Mouse (Mus musculus) embryonic facial prominence, embryonic 15.5 days (tissue): Measurements from ENCODE around the gene Uqcc3. TPM values are rescaled to one million over a fixed set of nuclear protein-coding genes. Genes with fewer than 3 reads are reported as not detected.
"Not testable (repeated sequence)": the region's sequence is repeated elsewhere in the genome, so short reads cannot be mapped to it uniquely, and the experiment has no call there.

Experiments
- ATAC-seq: fragments of 200-750 bp; cut with Nextera tagmentation; 2 replicates; pipeline ENCODE4 v1.8.0; 2017; ENCODE audit warnings: low read depth, moderate TSS enrichment; ENCODE audit not compliant: insufficient number of reproducible peaks, low FRiP score, low TSS enrichment
- H3K27ac ChIP-seq: fragments of 300-500 bp; sonication (generic); replicated peaks from 2 replicates; pipeline ENCODE4 v1.5.1; 2015; ENCODE audit warnings: mild to moderate bottlenecking, inconsistent platforms
- H3K27me3 ChIP-seq: fragments of 300-500 bp; sonication (generic); 2 replicates; pipeline ENCODE4 v1.6.1; 2015; ENCODE audit warnings: inconsistent platforms
- H3K36me3 ChIP-seq: fragments of 300-500 bp; sonication (generic); 2 replicates; pipeline ENCODE4 v1.6.1; 2015; ENCODE audit warnings: mild to moderate bottlenecking, inconsistent platforms
- H3K4me1 ChIP-seq: fragments of 300-500 bp; sonication (generic); 2 replicates; pipeline ENCODE4 v1.6.1; 2015; ENCODE audit warnings: inconsistent platforms
- H3K4me2 ChIP-seq: fragments of 300-500 bp; sonication (generic); replicated peaks from 2 replicates; pipeline ENCODE4 v1.6.1; 2015; ENCODE audit warnings: mild to moderate bottlenecking, inconsistent platforms
- H3K4me3 ChIP-seq: fragments of 300-500 bp; sonication (generic); replicated peaks from 2 replicates; pipeline ENCODE4 v1.5.1; 2015; ENCODE audit warnings: mild to moderate bottlenecking, inconsistent platforms
- H3K9ac ChIP-seq: fragments of 300-500 bp; sonication (generic); 2 replicates; pipeline ENCODE4 v1.6.1; 2015; ENCODE audit warnings: inconsistent platforms
- H3K9me3 ChIP-seq: fragments of 300-500 bp; sonication (generic); replicated peaks from 2 replicates; pipeline ENCODE4 v1.6.1; 2016; ENCODE audit warnings: inconsistent platforms
- WGBS: fragments of 180-500 bp; shearing (Covaris S2); methylation state at CpG from one replicate; pipeline ENCODE4 v1.1.7; 2015; 5-methylcytosine and 5-hydroxymethylcytosine counted together
- polyA plus RNA-seq: library from polyadenylated mRNA; unstranded; fragments of >200 nt; fragmentation: Nextera tagmentation; extraction: Ambion mirVana; gene quantifications from 2 replicates; pipeline ENCODE4 v1.2.1, GENCODE M21; 2015

Gene Uqcc3
- polyA plus RNA-seq, 1 experiment from 2014 or later, result 65.1 TPM

DNA sequence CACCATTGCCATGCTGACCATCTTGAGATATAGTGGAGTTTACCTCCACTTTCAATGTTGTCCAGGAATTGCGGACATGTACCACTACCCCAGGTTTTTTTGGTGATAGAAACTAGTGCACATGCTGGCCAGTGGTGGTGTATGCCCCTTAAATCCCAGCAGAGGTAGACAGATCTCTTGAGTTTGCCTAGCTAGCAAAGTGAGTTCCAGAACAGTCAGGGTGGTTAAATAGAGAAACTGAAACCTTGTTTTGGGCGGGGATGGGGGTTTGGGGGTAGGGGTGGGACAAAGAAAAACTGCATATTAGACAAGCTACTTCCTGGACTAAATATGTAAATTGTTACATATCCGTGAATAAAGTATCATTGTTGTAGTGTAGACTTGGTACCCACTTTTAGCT lies 38.3 kb upstream of the Uqcc3 start:
- Histone ChIP-seq H3K4me2 (no peak overlapping the region), H3K27ac (no peak overlapping the region), H3K4me3 (no peak overlapping the region), H3K27me3 (no peaks in the 10 kb centered on the region), H3K9me3 (no peaks in the 10 kb centered on the region), H3K9ac (no peak overlapping the region), H3K36me3 (peaks cover 34% of the 10 kb centered on the region), H3K4me1 (peaks cover 20% of the 10 kb centered on the region)
- 89% methylated on average over 3 of the region's 3 CpGs for WGBS
- no peak for ATAC-seq

DNA sequence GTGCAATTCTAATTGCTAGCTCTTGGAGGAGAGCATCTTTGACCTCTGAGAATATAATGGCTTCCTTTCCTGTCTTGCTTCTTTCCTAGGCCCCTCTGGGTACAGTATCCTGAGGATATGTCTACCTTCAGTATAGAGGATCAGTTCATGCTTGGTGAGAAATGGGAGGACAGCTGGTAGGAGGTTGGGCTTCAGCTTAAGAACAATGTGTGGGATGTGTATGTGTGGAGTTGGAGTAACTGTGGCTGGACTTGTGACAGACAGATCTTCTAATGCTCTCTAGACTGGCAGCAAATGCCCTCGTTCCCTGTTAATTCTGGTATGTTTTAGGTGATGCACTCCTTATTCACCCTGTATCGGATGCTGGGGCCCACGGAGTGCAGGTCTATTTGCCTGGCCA lies 33.5 kb upstream of the Uqcc3 start:
- Histone ChIP-seq H3K4me3 (no peak overlapping the region), H3K9me3 (no peaks in the 10 kb centered on the region), H3K4me1 (no peaks in the 10 kb centered on the region), H3K36me3 (peaks cover 80% of the 10 kb centered on the region), H3K27ac (no peak overlapping the region), H3K27me3 (no peaks in the 10 kb centered on the region), H3K4me2 (no peak overlapping the region), H3K9ac (no peak overlapping the region)
- no peak for ATAC-seq
- WGBS, result 92% methylated on average over 3 of the region's 3 CpGs

DNA sequence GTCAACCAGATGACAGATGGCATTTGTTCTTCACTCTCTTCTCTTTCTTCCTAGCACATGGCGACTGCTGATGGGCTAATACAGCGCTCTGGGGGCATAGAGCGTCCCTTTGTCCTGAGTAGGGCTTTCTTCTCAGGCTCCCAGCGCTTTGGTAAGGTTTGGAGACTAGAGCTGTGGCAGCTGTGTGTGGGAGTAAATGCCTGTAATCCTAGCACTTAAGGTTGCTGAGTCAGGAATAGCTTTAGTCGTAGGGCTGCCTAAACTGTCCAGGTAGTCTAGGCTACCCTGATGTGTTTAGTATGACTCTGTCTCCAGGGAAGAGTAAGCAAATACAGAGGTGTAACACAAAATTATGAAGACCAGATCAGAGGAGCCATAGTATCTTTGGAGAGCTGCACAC lies 31.1 kb upstream of the Uqcc3 start:
- Histone ChIP-seq H3K4me1 (no peaks in the 10 kb centered on the region), H3K27me3 (no peaks in the 10 kb centered on the region), H3K36me3 (peaks cover 100% of the 10 kb centered on the region), H3K9me3 (no peaks in the 10 kb centered on the region), H3K4me2 (no peak overlapping the region), H3K9ac (no peak overlapping the region), H3K4me3 (no peak overlapping the region), H3K27ac (no peak overlapping the region)
- ATAC-seq, result no peak
- 93% methylated on average over 5 of the region's 5 CpGs for WGBS

DNA sequence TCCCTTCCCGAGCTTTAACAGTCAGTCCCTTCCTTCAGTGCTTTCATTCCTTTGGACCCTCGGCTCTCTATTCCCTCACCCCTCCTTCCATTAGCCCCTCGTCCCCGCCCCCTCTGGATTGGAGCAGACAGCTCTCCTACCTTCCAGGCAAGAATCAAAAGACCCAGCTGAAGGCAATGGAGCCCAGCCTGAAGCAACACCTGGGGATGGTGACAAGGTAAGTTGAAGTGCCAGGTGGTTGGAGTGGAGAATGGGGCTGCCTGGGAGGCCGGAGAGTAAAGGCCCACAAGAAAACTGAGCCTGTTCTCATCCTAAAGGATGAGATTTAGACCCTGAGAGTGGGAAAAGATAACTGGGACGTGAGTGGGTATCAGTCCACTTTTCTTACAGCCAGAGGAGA lies 27.8 kb upstream of the Uqcc3 start:
- H3K9ac ChIP-seq, result no peak overlapping the region
- no peak for ATAC-seq
- 89% methylated on average over 6 of the region's 6 CpGs for WGBS

DNA sequence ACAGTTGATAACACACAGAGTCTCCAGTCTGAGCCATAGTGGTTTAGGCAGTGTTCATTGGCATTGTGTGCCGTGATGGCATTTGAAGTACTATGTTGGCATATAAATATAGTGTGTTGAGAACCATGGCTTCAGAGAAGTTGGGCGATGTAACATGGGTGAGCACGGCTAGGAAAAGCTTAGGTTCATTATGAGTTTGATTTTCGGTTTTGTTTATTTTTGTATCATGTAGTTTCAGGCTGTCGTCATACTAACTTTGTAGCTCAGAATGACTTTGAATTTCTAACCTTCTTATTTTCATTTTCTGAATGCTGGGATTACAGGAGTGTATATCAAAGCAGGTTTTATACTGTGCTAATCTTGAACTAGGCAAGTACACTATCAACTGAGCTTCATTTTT lies 22.7 kb upstream of the Uqcc3 start:
- no peaks in the 10 kb centered on the region for H3K27me3 ChIP-seq
- H3K4me2 ChIP-seq, result no peak overlapping the region
- H3K9ac ChIP-seq, result no peak overlapping the region
- ATAC-seq, result no peak
- H3K9me3 ChIP-seq, result no peaks in the 10 kb centered on the region
- peaks cover 10% of the 10 kb centered on the region for H3K4me1 ChIP-seq
- WGBS, result 90% methylated on average over 5 of the region's 5 CpGs
- H3K4me3 ChIP-seq, result no peak overlapping the region
- peaks cover 63% of the 10 kb centered on the region for H3K36me3 ChIP-seq
- no peak overlapping the region for H3K27ac ChIP-seq

More for the DNA sequence above, 27.8 kb upstream of the Uqcc3 start:
- Histone ChIP-seq H3K9me3 (no peaks in the 10 kb centered on the region), H3K36me3 (peaks cover 94% of the 10 kb centered on the region), H3K27ac (no peak overlapping the region), H3K27me3 (no peaks in the 10 kb centered on the region), H3K4me3 (no peak overlapping the region), H3K4me1 (no peaks in the 10 kb centered on the region), H3K4me2 (no peak overlapping the region)

DNA sequence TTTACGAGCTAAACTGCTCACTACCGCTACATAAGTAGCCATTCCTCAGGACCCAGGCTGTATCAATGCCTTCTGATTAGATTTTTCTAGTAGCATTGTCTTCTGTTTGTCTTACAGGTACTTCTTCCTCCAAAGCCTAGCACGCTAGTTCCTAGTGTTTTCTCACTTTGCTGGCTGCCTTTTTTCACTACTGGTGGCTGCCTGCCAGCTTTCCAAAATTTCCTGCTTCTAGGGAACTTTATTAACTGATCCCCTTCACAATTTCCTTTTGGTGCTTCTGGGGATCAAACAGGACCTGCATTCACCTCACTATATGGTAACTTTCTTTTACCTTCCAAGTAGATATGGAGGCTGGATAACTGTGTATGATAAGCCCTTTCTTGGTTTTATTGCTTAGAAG lies 18.4 kb upstream of the Uqcc3 start:
- H3K9ac ChIP-seq, result peak overlapping the region; percentile 92
- no peak for ATAC-seq
- no peak overlapping the region for H3K27ac ChIP-seq
- no peaks in the 10 kb centered on the region for H3K9me3 ChIP-seq
- H3K27me3 ChIP-seq, result no peaks in the 10 kb centered on the region
- peak overlapping the region; percentile 61 for H3K4me2 ChIP-seq
- peaks cover 31% of the 10 kb centered on the region for H3K4me1 ChIP-seq
- 50% methylated on average over 3 of the region's 3 CpGs for WGBS
- H3K4me3 ChIP-seq, result peak overlapping the region; percentile 81
- peaks cover 46% of the 10 kb centered on the region for H3K36me3 ChIP-seq

DNA sequence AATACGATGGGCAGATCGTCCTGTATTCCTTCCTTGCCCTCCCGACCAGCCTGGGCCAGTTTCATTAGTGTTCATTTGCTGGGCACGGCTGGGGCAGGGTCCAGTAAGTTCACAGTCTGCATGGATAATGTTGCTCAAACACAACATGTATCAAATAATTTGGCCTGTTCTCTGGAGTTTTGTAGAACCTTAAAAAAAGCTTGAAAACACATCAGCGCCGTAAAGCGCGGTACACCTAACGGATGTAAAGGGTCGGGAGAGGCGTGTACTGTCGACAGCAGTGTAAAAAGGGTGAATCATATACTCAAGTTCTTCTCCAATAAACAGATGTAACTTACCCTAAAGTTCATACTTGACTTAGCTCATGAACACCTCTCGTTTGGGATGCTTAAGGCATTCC lies 17.9 kb upstream of the Uqcc3 start:
- Histone ChIP-seq H3K4me3 (peak overlapping the region; percentile 81), H3K9ac (peak overlapping the region; percentile 92), H3K27ac (peak overlapping the region; percentile 92), H3K4me2 (peak overlapping the region; percentile 61), H3K36me3 (peaks cover 42% of the 10 kb centered on the region), H3K9me3 (no peaks in the 10 kb centered on the region), H3K27me3 (no peaks in the 10 kb centered on the region), H3K4me1 (peaks cover 36% of the 10 kb centered on the region)
- ATAC-seq, result no peak
- 3% methylated on average over 13 of the region's 13 CpGs for WGBS

DNA sequence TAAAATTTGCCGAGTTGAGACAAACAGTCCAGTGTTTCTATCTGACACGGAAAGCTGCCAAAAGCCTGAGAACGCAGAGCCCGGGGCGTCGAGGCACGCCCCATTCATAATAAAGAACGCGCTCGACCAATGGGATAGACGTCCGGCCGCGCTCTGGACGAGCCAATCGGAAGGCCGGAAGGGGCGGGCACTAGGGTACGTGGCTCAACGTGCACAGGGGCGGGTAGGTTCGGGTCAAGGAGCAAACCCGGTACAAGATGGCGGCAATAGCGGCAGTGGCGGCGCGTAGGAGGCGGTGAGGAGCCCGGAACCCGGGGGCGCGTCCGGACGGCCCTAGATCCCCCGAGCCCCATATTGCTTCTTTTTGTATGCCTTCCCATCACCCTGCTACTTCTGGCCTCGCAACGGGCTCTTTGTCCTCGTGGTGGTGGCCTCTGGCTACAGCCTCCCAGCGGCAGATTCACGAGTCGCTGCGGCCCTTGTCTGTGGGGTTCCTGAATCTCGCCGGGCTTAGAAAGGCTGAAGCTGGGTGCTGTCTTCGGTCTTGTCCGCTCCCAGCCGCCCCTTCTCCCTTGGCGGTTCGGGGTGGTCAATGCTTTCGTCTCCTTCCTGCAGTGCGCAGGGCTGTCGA lies 17.3 kb upstream of the Uqcc3 start, which contains the start of gene Ganab:
Ganab (plus strand) TSS at position 207 of the 631 bp plus-strand sequence.
- ATAC-seq, result peak; percentile 98
- WGBS, result under 1% methylated on average over 53 of the region's 53 CpGs
- Histone ChIP-seq H3K36me3 (peaks cover 37% of the 10 kb centered on the region), H3K27me3 (no peaks in the 10 kb centered on the region), H3K27ac (peak within 1 kb of the TSS; percentile 92), H3K4me3 (peak within 1 kb of the TSS; percentile 81), H3K4me1 (peaks cover 38% of the 10 kb centered on the region), H3K4me2 (peak within 1 kb of the TSS; percentile 61), H3K9ac (peak within 1 kb of the TSS; percentile 92), H3K9me3 (no peaks in the 10 kb centered on the region)

DNA sequence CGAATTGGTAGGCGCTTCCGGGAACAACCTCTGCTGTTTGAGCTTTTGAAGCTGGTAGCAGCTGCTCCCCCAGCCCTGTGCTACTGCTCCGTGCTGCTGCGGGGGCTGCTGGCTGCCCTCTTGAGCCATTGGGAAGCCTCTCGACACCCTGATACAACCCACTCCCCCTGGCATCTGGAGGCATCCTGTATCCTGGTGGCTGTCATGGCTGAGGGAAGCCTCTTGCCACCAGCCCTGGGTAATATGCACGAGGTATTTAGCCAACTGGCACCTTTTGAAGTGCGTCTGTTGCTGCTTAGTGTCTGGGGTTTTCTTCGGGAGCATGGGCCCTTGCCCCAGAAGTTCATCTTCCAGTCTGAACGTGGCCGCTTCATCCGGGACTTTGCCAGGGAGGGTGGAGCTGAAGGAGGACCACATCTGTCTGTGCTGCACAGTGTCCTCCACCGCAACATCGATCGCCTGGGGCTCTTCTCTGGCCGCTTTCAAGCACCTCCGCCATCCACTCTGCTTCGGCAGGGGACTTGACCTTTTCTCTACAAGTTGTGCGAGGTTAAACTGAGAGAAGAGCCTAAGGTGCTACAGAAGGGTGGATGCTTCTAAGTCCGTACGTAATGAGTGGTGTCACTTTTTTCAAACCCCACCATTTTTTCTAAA lies 16.6 kb upstream of the Uqcc3 start:
- Histone ChIP-seq H3K4me3 (peak overlapping the region; percentile 81), H3K4me2 (peak overlapping the region; percentile 61), H3K9ac (peak overlapping the region; percentile 33), H3K4me1 (peaks cover 38% of the 10 kb centered on the region), H3K27ac (peak overlapping the region; percentile 92), H3K36me3 (peaks cover 33% of the 10 kb centered on the region)
- not testable (repeated sequence) for H3K9me3 ChIP-seq, H3K27me3 ChIP-seq
- peak; percentile 20 for ATAC-seq
- WGBS, result 13% methylated on average over 21 of the region's 21 CpGs

DNA sequence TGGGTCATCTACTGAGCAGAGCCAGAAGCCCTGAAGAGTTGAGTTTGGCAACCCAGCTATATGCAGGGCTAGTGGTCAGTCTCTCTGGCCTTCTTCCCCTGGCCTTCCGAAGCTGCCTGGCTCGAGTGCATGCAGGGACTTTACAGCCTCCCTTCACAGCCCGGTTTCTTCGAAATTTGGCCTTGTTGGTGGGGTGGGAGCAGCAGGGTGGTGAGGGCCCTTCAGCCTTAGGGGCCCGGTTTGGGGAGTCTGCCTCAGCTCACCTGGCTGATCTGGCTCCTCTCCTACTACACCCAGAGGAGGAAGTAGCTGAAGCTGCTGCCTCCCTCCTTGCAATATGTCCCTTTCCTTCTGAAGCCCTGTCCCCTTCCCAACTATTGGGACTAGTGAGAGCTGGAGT lies 15.5 kb upstream of the Uqcc3 start:
- 0 out of 2 replicates have a peak overlapping the region, but pooled peaks have one; percentile 28 for H3K27ac ChIP-seq
- H3K27me3 ChIP-seq, H3K4me2 ChIP-seq, H3K9me3 ChIP-seq, H3K4me3 ChIP-seq, ATAC-seq: not testable (repeated sequence)
- peaks cover 38% of the 10 kb centered on the region for H3K4me1 ChIP-seq
- 91% methylated on average over 5 of the region's 5 CpGs for WGBS
- peaks cover 26% of the 10 kb centered on the region for H3K36me3 ChIP-seq
- H3K9ac ChIP-seq, result peak overlapping the region; percentile 2; the same call in 1 of the 2 replicates

DNA sequence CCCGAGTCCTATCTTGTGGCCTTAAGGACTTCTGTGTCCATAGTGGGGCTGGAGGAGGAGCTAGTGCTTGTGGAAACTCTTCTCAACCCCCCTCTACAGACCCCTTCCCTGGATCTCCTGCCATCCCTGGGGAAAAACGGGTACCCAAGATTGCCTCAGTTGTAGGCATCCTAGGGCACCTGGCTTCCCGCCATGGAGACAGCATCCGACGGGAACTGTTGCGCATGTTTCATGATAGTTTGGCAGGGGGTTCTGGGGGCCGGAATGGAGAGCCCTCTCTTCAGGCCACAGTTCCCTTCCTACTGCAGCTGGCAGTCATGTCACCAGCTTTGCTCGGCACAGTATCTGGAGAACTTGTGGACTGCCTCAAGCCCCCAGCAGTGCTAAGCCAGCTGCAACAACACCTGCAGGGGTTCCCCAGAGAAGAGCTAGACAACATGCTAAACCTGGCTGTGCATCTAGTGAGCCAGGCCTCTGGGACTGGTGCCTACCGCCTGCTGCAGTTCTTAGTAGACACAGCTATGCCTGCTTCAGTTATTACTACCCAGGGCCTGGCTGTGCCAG lies 14.8 kb upstream of the Uqcc3 start:
- Histone ChIP-seq H3K27me3 (no peaks in the 10 kb centered on the region), H3K4me1 (peaks cover 38% of the 10 kb centered on the region), H3K9ac (no peak overlapping the region), H3K27ac (no peak overlapping the region), H3K4me3 (no peak overlapping the region), H3K36me3 (peaks cover 33% of the 10 kb centered on the region), H3K9me3 (no peaks in the 10 kb centered on the region), H3K4me2 (no peak overlapping the region)
- ATAC-seq, result no peak
- WGBS, result 88% methylated on average over 9 of the region's 9 CpGs
